Mouse (Mus musculus): ENCODE results near the gene S1pr3.

DNA sequence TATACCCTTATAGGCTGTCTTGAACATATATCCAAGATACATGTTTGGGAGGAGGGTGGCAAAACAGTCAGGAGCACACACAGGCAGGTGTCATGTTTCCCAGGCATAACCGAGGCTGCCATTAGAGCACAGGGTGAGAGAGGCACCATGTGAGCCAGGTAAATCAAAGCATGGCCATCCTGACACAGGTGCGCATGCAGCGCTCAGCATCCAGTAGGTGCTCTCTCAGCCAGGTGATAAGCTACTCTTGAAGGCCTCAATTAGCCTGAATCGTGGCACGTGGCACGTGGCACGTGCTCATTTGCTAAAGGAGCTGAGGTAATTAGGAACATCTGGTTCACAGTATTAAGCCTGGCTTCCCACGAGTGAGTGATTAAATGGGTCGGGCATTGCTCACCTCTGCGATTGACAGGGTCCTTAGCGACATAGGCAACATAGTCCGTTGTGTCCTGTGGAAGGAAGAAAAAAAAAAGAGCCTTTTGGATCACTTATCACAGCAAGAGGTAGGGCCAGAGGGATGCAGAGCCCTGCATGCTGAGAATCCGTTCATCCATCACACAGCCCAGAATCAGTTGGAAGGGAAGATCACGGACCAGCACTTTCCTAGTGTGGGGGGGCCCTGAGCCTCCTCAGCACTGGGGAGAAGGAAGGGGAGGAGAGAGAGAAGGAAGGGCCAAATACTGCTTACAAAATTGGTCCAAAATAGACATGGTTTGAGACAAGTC is 57.8 kb downstream of the S1pr3 start:
- no peak for TF ChIP-seq CTCF (IDR thresholded peaks at IDR 0.05; ENCODE audit: low read depth)
- TF ChIP-seq EP300 (optimal IDR thresholded peaks at IDR 0.05): no peak

All from stomach, postnatal 0 days (tissue).